Mouse (Mus musculus): ENCODE measurements around the gene Nptxr. TPM values are rescaled to one million over a fixed set of nuclear protein-coding genes. Genes with fewer than 3 reads are reported as not detected.

Gene Nptxr
- polyA plus RNA-seq, 1 experiment from 2014 or later: 1.3 TPM

- no peaks in the 10 kb centered on the region for H3K9me3 ChIP-seq (ENCODE audit: control insufficient read depth, low read length)
- H3K4me3 ChIP-seq (ENCODE audit: control insufficient read depth in 1 of 2, insufficient read depth in 1 of 2, low read depth in 1 of 2, low read length in 2 of 2): no peak overlapping the region
- peaks cover 0 to 7% of the 10 kb centered on the region in 2 experiments; a peak in 1 of 4 replicates for H3K4me1 ChIP-seq (ENCODE audit: control insufficient read depth in 2 of 2, insufficient read depth in 2 of 2, low read length in 2 of 2)
- H3K4me2 ChIP-seq (ENCODE audit: low read length): peak overlapping the region; percentile 78; the same call in 1 of the 2 replicates
- WGBS: 30% methylated on average over 8 of the region's 8 CpGs
- H3K27ac ChIP-seq (replicated peaks in 1 of 2; ENCODE audit: control insufficient read depth in 1 of 2, insufficient read depth in 1 of 2, low read depth in 2 of 2, low read length in 2 of 2): no peak overlapping the region
- peaks cover 81% of the 10 kb centered on the region for H3K27me3 ChIP-seq (ENCODE audit: control insufficient read depth, insufficient read depth, low read length)
- ATAC-seq (ENCODE audit: insufficient number of reproducible peaks, insufficient read depth, low FRiP score, low read depth): no peak
- no peak overlapping the region for H3K9ac ChIP-seq (ENCODE audit: low read length)
- no peaks in the 10 kb centered on the region for H3K36me3 ChIP-seq (ENCODE audit: control insufficient read depth, insufficient read depth, low read length)
Observed at GRCm38 (mm10) chr15:79805246-79805645, 680 bp upstream of the Nptxr start.

GRCm38 (mm10) chr15:79803533-79804351, 824 bp downstream of the Nptxr start:
- H3K36me3 ChIP-seq (ENCODE audit: control insufficient read depth, insufficient read depth, low read length): no peaks in the 10 kb centered on the region
- H3K4me1 ChIP-seq (ENCODE audit: control insufficient read depth in 2 of 2, insufficient read depth in 2 of 2, low read length in 2 of 2): peaks cover 0 to 7% of the 10 kb centered on the region in 2 experiments; a peak in 1 of 4 replicates
- H3K27me3 ChIP-seq (ENCODE audit: control insufficient read depth, insufficient read depth, low read length): peaks cover 83% of the 10 kb centered on the region
- no peak overlapping the region for H3K27ac ChIP-seq (replicated peaks in 1 of 2; ENCODE audit: control insufficient read depth in 1 of 2, insufficient read depth in 1 of 2, low read depth in 2 of 2, low read length in 2 of 2)
- no peak for ATAC-seq (ENCODE audit: insufficient number of reproducible peaks, insufficient read depth, low FRiP score, low read depth)
- H3K9me3 ChIP-seq (ENCODE audit: control insufficient read depth, low read length): no peaks in the 10 kb centered on the region
- peak overlapping the region; percentile 70 for H3K9ac ChIP-seq (ENCODE audit: low read length)
- peak overlapping the region; percentile 78 for H3K4me2 ChIP-seq (ENCODE audit: low read length)
- H3K4me3 ChIP-seq (ENCODE audit: control insufficient read depth in 1 of 2, insufficient read depth in 1 of 2, low read depth in 1 of 2, low read length in 2 of 2): peak overlapping the region; percentile 60 to 73
- 6% methylated on average over 80 of the region's 81 CpGs for WGBS

GRCm38 (mm10) chr15:79802304-79802703, 2.3 kb downstream of the Nptxr start:
- Histone ChIP-seq H3K36me3 (ENCODE audit: control insufficient read depth, insufficient read depth, low read length) (no peaks in the 10 kb centered on the region), H3K9ac (ENCODE audit: low read length) (no peak overlapping the region), H3K27me3 (ENCODE audit: control insufficient read depth, insufficient read depth, low read length) (peaks cover 71% of the 10 kb centered on the region), H3K27ac (replicated peaks in 1 of 2; ENCODE audit: control insufficient read depth in 1 of 2, insufficient read depth in 1 of 2, low read depth in 2 of 2, low read length in 2 of 2) (no peak overlapping the region), H3K4me3 (ENCODE audit: control insufficient read depth in 1 of 2, insufficient read depth in 1 of 2, low read depth in 1 of 2, low read length in 2 of 2) (no peak overlapping the region), H3K9me3 (ENCODE audit: control insufficient read depth, low read length) (no peaks in the 10 kb centered on the region), H3K4me1 (ENCODE audit: control insufficient read depth in 2 of 2, insufficient read depth in 2 of 2, low read length in 2 of 2) (peaks cover 0 to 7% of the 10 kb centered on the region in 2 experiments; a peak in 1 of 4 replicates), H3K4me2 (ENCODE audit: low read length) (no peak overlapping the region)
- WGBS: 59% methylated on average over 4 of the region's 4 CpGs
- ATAC-seq (ENCODE audit: insufficient number of reproducible peaks, insufficient read depth, low FRiP score, low read depth): no peak

- WGBS: 61% methylated on average over 2 of the region's 2 CpGs
- H3K27ac ChIP-seq (replicated peaks in 1 of 2; ENCODE audit: control insufficient read depth in 1 of 2, insufficient read depth in 1 of 2, low read depth in 2 of 2, low read length in 2 of 2): no peak overlapping the region
- no peak for ATAC-seq (ENCODE audit: insufficient number of reproducible peaks, insufficient read depth, low FRiP score, low read depth)
- H3K4me2 ChIP-seq (ENCODE audit: low read length): no peak overlapping the region
- no peaks in the 10 kb centered on the region for H3K36me3 ChIP-seq (ENCODE audit: control insufficient read depth, insufficient read depth, low read length)
- peaks cover 0 to 7% of the 10 kb centered on the region in 2 experiments; a peak in 1 of 4 replicates for H3K4me1 ChIP-seq (ENCODE audit: control insufficient read depth in 2 of 2, insufficient read depth in 2 of 2, low read length in 2 of 2)
- H3K9me3 ChIP-seq (ENCODE audit: control insufficient read depth, low read length): no peaks in the 10 kb centered on the region
- H3K9ac ChIP-seq (ENCODE audit: low read length): no peak overlapping the region
- H3K27me3 ChIP-seq (ENCODE audit: control insufficient read depth, insufficient read depth, low read length): peaks cover 64% of the 10 kb centered on the region
- H3K4me3 ChIP-seq (ENCODE audit: control insufficient read depth in 1 of 2, insufficient read depth in 1 of 2, low read depth in 1 of 2, low read length in 2 of 2): no peak overlapping the region
Observed at GRCm38 (mm10) chr15:79801646-79802045, 2.9 kb downstream of the Nptxr start.

GRCm38 (mm10) chr15:79800701-79801100, 3.9 kb downstream of the Nptxr start:
- H3K4me2 ChIP-seq (ENCODE audit: low read length): no peak overlapping the region
- no peak overlapping the region for H3K27ac ChIP-seq (replicated peaks in 1 of 2; ENCODE audit: control insufficient read depth in 1 of 2, insufficient read depth in 1 of 2, low read depth in 2 of 2, low read length in 2 of 2)
- peaks cover 55% of the 10 kb centered on the region for H3K27me3 ChIP-seq (ENCODE audit: control insufficient read depth, insufficient read depth, low read length)
- H3K9me3 ChIP-seq (ENCODE audit: control insufficient read depth, low read length): no peaks in the 10 kb centered on the region
- WGBS: 57% methylated on average over 11 of the region's 11 CpGs
- no peak for ATAC-seq (ENCODE audit: insufficient number of reproducible peaks, insufficient read depth, low FRiP score, low read depth)
- H3K36me3 ChIP-seq (ENCODE audit: control insufficient read depth, insufficient read depth, low read length): no peaks in the 10 kb centered on the region
- no peak overlapping the region for H3K9ac ChIP-seq (ENCODE audit: low read length)
- H3K4me3 ChIP-seq (ENCODE audit: control insufficient read depth in 1 of 2, insufficient read depth in 1 of 2, low read depth in 1 of 2, low read length in 2 of 2): no peak overlapping the region
- H3K4me1 ChIP-seq (ENCODE audit: control insufficient read depth in 2 of 2, insufficient read depth in 2 of 2, low read length in 2 of 2): peaks cover 0 to 7% of the 10 kb centered on the region in 2 experiments; a peak in 1 of 4 replicates

- H3K4me2 ChIP-seq (ENCODE audit: low read length): no peak overlapping the region
- no peak overlapping the region for H3K4me3 ChIP-seq (ENCODE audit: control insufficient read depth in 1 of 2, insufficient read depth in 1 of 2, low read depth in 1 of 2, low read length in 2 of 2)
- H3K27me3 ChIP-seq (ENCODE audit: control insufficient read depth, insufficient read depth, low read length): peaks cover 35% of the 10 kb centered on the region
- no peak for ATAC-seq (ENCODE audit: insufficient number of reproducible peaks, insufficient read depth, low FRiP score, low read depth)
- H3K36me3 ChIP-seq (ENCODE audit: control insufficient read depth, insufficient read depth, low read length): no peaks in the 10 kb centered on the region
- no peak overlapping the region for H3K9ac ChIP-seq (ENCODE audit: low read length)
- H3K9me3 ChIP-seq (ENCODE audit: control insufficient read depth, low read length): no peaks in the 10 kb centered on the region
- peaks cover 0 to under 1% of the 10 kb centered on the region in 2 experiments; a peak in 1 of 4 replicates for H3K4me1 ChIP-seq (ENCODE audit: control insufficient read depth in 2 of 2, insufficient read depth in 2 of 2, low read length in 2 of 2)
- no peak overlapping the region for H3K27ac ChIP-seq (replicated peaks in 1 of 2; ENCODE audit: control insufficient read depth in 1 of 2, insufficient read depth in 1 of 2, low read depth in 2 of 2, low read length in 2 of 2)
- 80% methylated on average over 10 of the region's 10 CpGs for WGBS
Observed at GRCm38 (mm10) chr15:79798591-79798990, 6.0 kb downstream of the Nptxr start.

GRCm38 (mm10) chr15:79797680-79798079, 6.9 kb downstream of the Nptxr start:
- H3K27me3 ChIP-seq (ENCODE audit: control insufficient read depth, insufficient read depth, low read length): peaks cover 32% of the 10 kb centered on the region

More at GRCm38 (mm10) chr15:79797680-79798079, 6.9 kb downstream of the Nptxr start:
- H3K4me3 ChIP-seq (ENCODE audit: control insufficient read depth in 1 of 2, insufficient read depth in 1 of 2, low read depth in 1 of 2, low read length in 2 of 2): no peak overlapping the region
- no peaks in the 10 kb centered on the region for H3K36me3 ChIP-seq (ENCODE audit: control insufficient read depth, insufficient read depth, low read length)
- WGBS: 77% methylated on average over 8 of the region's 8 CpGs
- H3K4me2 ChIP-seq (ENCODE audit: low read length): no peak overlapping the region
- no peak overlapping the region for H3K27ac ChIP-seq (replicated peaks in 1 of 2; ENCODE audit: control insufficient read depth in 1 of 2, insufficient read depth in 1 of 2, low read depth in 2 of 2, low read length in 2 of 2)
- H3K9ac ChIP-seq (ENCODE audit: low read length): no peak overlapping the region
- H3K4me1 ChIP-seq (ENCODE audit: control insufficient read depth in 2 of 2, insufficient read depth in 2 of 2, low read length in 2 of 2): no peaks in the 10 kb centered on the region
- ATAC-seq (ENCODE audit: insufficient number of reproducible peaks, insufficient read depth, low FRiP score, low read depth): no peak
- no peaks in the 10 kb centered on the region for H3K9me3 ChIP-seq (ENCODE audit: control insufficient read depth, low read length)

Data from heart, embryonic 14.5 days (tissue).